Mouse (Mus musculus) cortical plate, adult 2 months (tissue): ENCODE results near the gene Etv6.

Experiments used
- CTCF ChIP-seq: fragments of 200-500 bp; IDR thresholded peaks from 2 replicates; pipeline ENCODE4 v1.5.1; 2011; ENCODE audit warnings: mild to moderate bottlenecking, control low read depth, low read length; ENCODE audit not compliant: insufficient read depth; ENCODE audit errors: extremely low read depth
- POLR2A ChIP-seq: fragments of 200-500 bp; IDR thresholded peaks from 2 replicates; pipeline ENCODE4 v1.6.1; 2011; ENCODE audit warnings: mild to moderate bottlenecking, low read length, control low read depth; ENCODE audit not compliant: insufficient read depth; ENCODE audit errors: extremely low read depth

GRCm38 (mm10) chr6:134157533-134158115 lies 122.1 kb downstream of the Etv6 start:
- TF ChIP-seq CTCF (no peak), POLR2A (no peak)
